Comparison of ENCODE assay signal across 17 mouse cellular contexts in the genomic region with DNA sequence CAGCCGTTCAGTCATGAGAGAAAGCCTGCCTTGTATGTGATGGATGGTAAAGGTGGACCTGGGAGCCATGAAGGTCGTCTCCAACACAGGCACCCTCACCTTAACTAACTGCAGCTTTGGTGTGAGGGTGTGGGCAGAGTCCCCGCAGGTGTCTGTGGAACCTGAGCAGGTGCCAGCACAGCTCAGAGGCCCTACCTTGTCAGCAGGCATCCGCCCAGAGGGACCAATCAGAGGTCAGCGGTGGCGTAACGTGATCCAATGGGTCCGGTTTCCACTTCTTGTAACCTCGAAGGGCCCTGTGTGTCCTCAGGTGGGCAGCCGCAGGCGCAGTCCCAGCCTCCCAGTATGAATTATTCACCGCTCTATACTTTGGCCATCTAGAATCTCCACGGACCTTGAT. TPM values are rescaled to one million over a fixed set of nuclear protein-coding genes. Genes with fewer than 3 reads are reported as not detected.
DNase-seq lines count a peak whose midpoint lies in the region; ATAC-seq lines count a peak whose summit lies in the region.
"Had no signal": no experiment of that assay in that cellular context is flagged by ENCODE, and none has a peak within 500 bp of the region (broad histone marks: within the 10 kb centered on the region; RNA-seq: fewer than 3 reads in every experiment).

Myo1h (plus strand) TSS at position 293 of the 400 bp plus-strand sequence.

- no peak within 1 kb of the TSS for H3K4me3 ChIP-seq in kidney, embryonic 15.5 days (replicated peaks)
- H3K4me3 ChIP-seq in neural tube, embryonic 13.5 days, result no peak within 1 kb of the TSS
- no peak within 1 kb of the TSS for H3K4me3 ChIP-seq in neural tube, embryonic 15.5 days (replicated peaks)
- no peak within 1 kb of the TSS for H3K4me3 ChIP-seq in forebrain, embryonic 15.5 days
- H3K4me3 ChIP-seq: limb, embryonic 15.5 days had no signal

- H3K27me3 ChIP-seq in kidney, embryonic 15.5 days, result peaks cover 7% of the 10 kb centered on the region
- peaks cover 89% of the 10 kb centered on the region for H3K27me3 ChIP-seq in neural tube, embryonic 13.5 days
- H3K27me3 ChIP-seq in neural tube, embryonic 15.5 days (replicated peaks), result peaks cover 38% of the 10 kb centered on the region
- H3K27me3 ChIP-seq in forebrain, embryonic 15.5 days, result no peaks in the 10 kb centered on the region
- H3K27me3 ChIP-seq: limb, embryonic 15.5 days had no signal

- H3K4me1 ChIP-seq in kidney, embryonic 15.5 days, result peaks cover 12% of the 10 kb centered on the region; the same call in 1 of the 2 replicates
- peaks cover 19% of the 10 kb centered on the region for H3K4me1 ChIP-seq in neural tube, embryonic 13.5 days (replicated peaks)
- peaks cover 9% of the 10 kb centered on the region; the same call in 1 of the 2 replicates for H3K4me1 ChIP-seq in neural tube, embryonic 15.5 days
- H3K4me1 ChIP-seq in forebrain, embryonic 15.5 days, result peaks cover 19% of the 10 kb centered on the region
- H3K4me1 ChIP-seq: limb, embryonic 15.5 days had no signal

- no peaks in the 10 kb centered on the region for H3K9me3 ChIP-seq in kidney, embryonic 15.5 days (replicated peaks)
- H3K9me3 ChIP-seq in neural tube, embryonic 13.5 days, result no peaks in the 10 kb centered on the region
- H3K9me3 ChIP-seq in neural tube, embryonic 15.5 days (replicated peaks), result no peaks in the 10 kb centered on the region
- no peaks in the 10 kb centered on the region for H3K9me3 ChIP-seq in forebrain, embryonic 15.5 days
- H3K9me3 ChIP-seq: limb, embryonic 15.5 days had no signal

- H3K36me3 ChIP-seq in kidney, embryonic 15.5 days, result no peaks in the 10 kb centered on the region
- H3K36me3 ChIP-seq in neural tube, embryonic 13.5 days, result no peaks in the 10 kb centered on the region
- no peaks in the 10 kb centered on the region for H3K36me3 ChIP-seq in neural tube, embryonic 15.5 days
- H3K36me3 ChIP-seq in forebrain, embryonic 15.5 days, result no peaks in the 10 kb centered on the region
- H3K36me3 ChIP-seq: limb, embryonic 15.5 days had no signal

- 31% methylated on average over 13 of the region's 13 CpGs for WGBS in kidney, embryonic 15.5 days
- 45% methylated on average over 13 of the region's 13 CpGs for WGBS in neural tube, embryonic 13.5 days
- WGBS in neural tube, embryonic 15.5 days, result 51% methylated on average over 13 of the region's 13 CpGs
- WGBS in forebrain, embryonic 15.5 days, result 67% methylated on average over 13 of the region's 13 CpGs

- peak within 1 kb of the TSS; percentile 62 for H3K27ac ChIP-seq in kidney, embryonic 15.5 days
- H3K27ac ChIP-seq in neural tube, embryonic 13.5 days (replicated peaks), result no peak within 1 kb of the TSS
- H3K27ac ChIP-seq in neural tube, embryonic 15.5 days (replicated peaks), result no peak within 1 kb of the TSS
- 0 out of 2 replicates have a peak within 1 kb of the TSS, but pooled peaks have one; percentile 14 for H3K27ac ChIP-seq in forebrain, embryonic 15.5 days (replicated peaks)
- H3K27ac ChIP-seq: limb, embryonic 15.5 days; macrophage had no signal

- intact Hi-C loops in left cerebral cortex, postnatal 25 days (cut with DNase I), result no loop called here

- H3K4me2 ChIP-seq in kidney, embryonic 15.5 days, result peak within 1 kb of the TSS; percentile 29
- no peak within 1 kb of the TSS for H3K4me2 ChIP-seq in neural tube, embryonic 13.5 days
- H3K4me2 ChIP-seq in neural tube, embryonic 15.5 days, result no peak within 1 kb of the TSS
- no peak within 1 kb of the TSS for H3K4me2 ChIP-seq in forebrain, embryonic 15.5 days (replicated peaks)
- H3K4me2 ChIP-seq: limb, embryonic 15.5 days had no signal

- ATAC-seq in kidney, embryonic 15.5 days (replicated peaks; ENCODE audit: low FRiP score), result peak; percentile 40; the same call in 1 of the 2 replicates
- no peak for ATAC-seq in neural tube, embryonic 13.5 days (ENCODE audit: low read depth)
- no peak for ATAC-seq in neural tube, embryonic 15.5 days (ENCODE audit: low FRiP score)
- ATAC-seq in forebrain, embryonic 15.5 days (replicated peaks), result no peak
- ATAC-seq: liver, postnatal 0 days had no signal

- no peak within 1 kb of the TSS for H3K9ac ChIP-seq in kidney, embryonic 15.5 days
- H3K9ac ChIP-seq in neural tube, embryonic 13.5 days, result 0 out of 2 replicates have a peak within 1 kb of the TSS, but pooled peaks have one; percentile 34
- no peak within 1 kb of the TSS for H3K9ac ChIP-seq in neural tube, embryonic 15.5 days (replicated peaks)
- no peak within 1 kb of the TSS for H3K9ac ChIP-seq in forebrain, embryonic 15.5 days (replicated peaks)
- H3K9ac ChIP-seq: limb, embryonic 15.5 days; liver, postnatal 0 days had no signal

- no peak for DNase-seq in kidney, adult 18-20 months
- DNase-seq in left cerebral cortex, postnatal 25 days (ENCODE audit: low spot score in 2 of 2), result no peak
- DNase-seq in urinary bladder, postnatal 36 days (ENCODE audit: low spot score in 2 of 2), result no peak
- DNase-seq: adrenal gland, postnatal 36 days; B cell, adult 2 months; cerebellum, adult 2 months; gastrocnemius, postnatal 25 days; kidney, postnatal 36 days; layer of hippocampus, adult 9-11 months; liver, postnatal 0 days; thymus, postnatal 36 days had no signal

RNA-seq across cellular contexts. Expression of gene Myo1h, which starts in this region (rescaled TPM):
- 1.5 and 2.2 TPM in 2 replicates for polyA plus RNA-seq in kidney, embryonic 15.5 days (2015; fragmentation: Nextera tagmentation; extraction: Ambion mirVana)
- polyA plus RNA-seq in neural tube, embryonic 13.5 days (2015; fragmentation: Nextera tagmentation; extraction: Ambion mirVana), result 0.38 and 0.59 TPM in 2 replicates
- polyA plus RNA-seq in neural tube, embryonic 15.5 days (2015; fragmentation: Nextera tagmentation; extraction: Ambion mirVana), result 0.56 and 0.64 TPM in 2 replicates
- 0.57 and 0.80 TPM in 2 replicates for polyA plus RNA-seq in forebrain, embryonic 15.5 days (2015; fragmentation: Nextera tagmentation; extraction: Ambion mirVana)
- total RNA-seq in left cerebral cortex, postnatal 25 days (2021), result 1 to 10 TPM; 1.8 to 3.3 TPM

Comparison
In these comparisons a context has a peak if more than half of its experiments do, and no peak if none do; other contexts are left out.
1. H3K27ac ChIP-seq: peak in kidney, embryonic 15.5 days (single experiment) and forebrain, embryonic 15.5 days (single experiment); none in neural tube, embryonic 13.5 days (single experiment) and neural tube, embryonic 15.5 days (single experiment).